Mouse (Mus musculus) heart, postnatal 36 days (tissue): ENCODE results near the gene Actr1b. TPM values are rescaled to one million over a fixed set of nuclear protein-coding genes. Genes with fewer than 3 reads are reported as not detected.
A peak's percentile ranks its signal among the peaks of the same experiment; 100 is the strongest.

Source experiments
- DNase-seq, 2 experiments: peaks; one replicate each; pipeline ENCODE4 v3.0.0; 2021 to 2022
- intact Hi-C: fragments of 180-260 bp; cut with DNase I; formaldehyde crosslinking; loops from one replicate; pipeline ENCODE4 v1.15.1; 2025
- total RNA-seq, 2 experiments: library from RNA; stranded (reverse); gene quantifications; 2 replicates each; pipeline ENCODE4 v1.2.3; 2021

Gene Actr1b
- 100 to 1,000 TPM in 1 of 2 experiments, 10 to 100 TPM in 1; 97.9 to 113 TPM for total RNA-seq

DNA sequence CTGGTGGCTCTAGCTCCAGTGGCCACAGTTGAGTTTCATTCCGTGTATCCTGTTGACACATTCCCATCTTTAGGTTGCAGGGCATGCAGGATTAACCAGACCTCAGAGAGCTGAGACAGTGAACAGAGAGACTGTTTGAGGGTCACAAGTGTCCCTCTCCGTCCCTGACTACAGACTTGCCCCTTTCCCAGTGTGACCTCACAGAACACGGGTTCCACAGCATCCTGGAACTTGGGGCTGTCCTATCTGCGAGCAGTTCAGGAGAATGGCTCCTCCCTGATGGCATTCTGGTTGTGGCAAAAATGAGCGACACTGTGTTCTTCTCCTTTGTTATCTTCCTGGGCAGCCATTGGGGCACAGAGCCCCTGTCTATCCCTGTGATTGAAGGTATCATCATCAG, at the start of gene Actr1b:
Actr1b (minus strand) TSS at position 112 of the 400 bp plus-strand sequence.
- intact Hi-C loops: no loop called here
- no peak for DNase-seq

DNA sequence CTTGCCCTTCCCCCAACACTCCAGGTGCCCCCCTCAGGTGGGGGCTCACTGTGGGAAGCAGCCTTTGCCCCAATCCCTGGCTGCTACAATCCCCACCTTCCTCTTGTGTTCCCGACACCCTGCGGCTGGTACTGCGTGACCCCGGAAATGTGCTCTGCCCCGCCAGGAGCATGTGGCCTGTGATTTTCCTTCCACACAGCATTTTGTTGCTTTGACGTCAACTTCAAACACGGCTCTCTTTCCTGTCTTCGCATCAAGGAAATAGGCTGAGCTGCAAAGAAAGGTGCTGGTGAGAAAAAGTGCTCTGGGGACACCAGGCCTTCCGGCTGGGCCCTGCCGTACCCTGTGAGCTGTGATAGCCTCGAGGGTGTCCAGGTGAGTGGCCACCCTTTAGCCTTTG, 47.3 kb upstream of the Actr1b start, which contains the start of gene Zap70:
Zap70 (plus strand) TSS at position 231 of the 400 bp plus-strand sequence.
- no peak for DNase-seq
- intact Hi-C loops: no loop called here

DNA sequence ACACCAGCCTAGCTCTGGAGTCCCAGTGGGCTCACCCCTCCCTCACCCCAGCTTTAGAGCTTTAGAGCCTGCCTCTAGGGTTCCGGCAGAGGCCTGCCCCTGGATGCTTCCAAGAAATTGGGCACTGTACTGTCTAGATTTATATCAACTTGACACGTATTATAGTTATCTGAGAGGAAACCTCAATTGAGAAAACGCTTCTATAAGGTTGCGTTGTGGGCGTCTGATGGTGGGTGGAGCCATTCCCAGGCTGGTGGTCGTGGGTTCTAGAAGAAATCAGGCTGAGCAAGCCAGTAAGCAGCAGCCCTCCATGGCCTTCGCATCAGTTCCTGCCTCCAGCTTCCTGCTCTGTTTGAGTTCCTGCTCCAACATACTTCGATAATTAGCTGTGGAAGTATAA, 46.8 kb upstream of the Actr1b start:
- intact Hi-C loops: no loop called here
- no peak for DNase-seq

DNA sequence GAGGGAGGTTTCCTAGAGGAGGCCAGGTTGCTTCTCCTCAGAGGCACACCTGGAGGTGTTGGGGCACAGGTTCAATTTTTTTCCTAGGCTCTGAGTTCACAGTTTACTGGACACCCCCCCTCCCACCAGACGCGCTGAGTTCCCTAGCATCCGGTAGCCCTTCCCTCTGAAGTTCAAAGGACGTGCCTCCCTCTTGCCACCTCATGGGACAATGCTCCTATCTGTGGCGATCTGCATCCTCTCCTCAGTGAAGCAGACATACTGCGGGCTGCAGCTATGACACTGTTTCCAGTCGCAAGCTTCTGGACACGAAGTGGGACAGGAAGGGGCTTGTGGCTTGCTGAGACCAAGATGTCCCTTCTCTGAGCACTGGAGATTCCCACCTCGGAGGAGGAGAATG, 46.2 kb upstream of the Actr1b start:
- no peak for DNase-seq
- intact Hi-C loops: no loop called here

DNA sequence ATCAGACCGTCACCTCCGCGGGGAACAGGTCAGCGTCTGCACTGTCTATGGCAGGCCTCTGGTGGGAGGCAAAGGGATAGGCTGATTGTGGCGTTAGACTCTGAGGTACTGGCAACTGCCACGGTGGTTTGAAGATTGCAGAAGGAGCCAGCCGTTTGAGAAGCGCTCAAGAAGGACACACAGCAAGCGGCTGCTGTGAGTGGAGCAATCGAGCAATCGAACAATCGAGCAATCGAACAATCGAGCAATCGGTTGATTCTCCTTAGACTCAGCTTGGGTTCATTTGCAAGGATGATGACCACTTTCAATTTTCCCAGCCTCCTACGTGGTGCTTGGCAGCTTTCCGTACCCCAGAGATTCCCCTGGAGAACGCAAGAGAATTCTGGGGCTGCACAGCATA, 44.9 kb upstream of the Actr1b start:
- no peak for DNase-seq
- intact Hi-C loops: no loop called here

DNA sequence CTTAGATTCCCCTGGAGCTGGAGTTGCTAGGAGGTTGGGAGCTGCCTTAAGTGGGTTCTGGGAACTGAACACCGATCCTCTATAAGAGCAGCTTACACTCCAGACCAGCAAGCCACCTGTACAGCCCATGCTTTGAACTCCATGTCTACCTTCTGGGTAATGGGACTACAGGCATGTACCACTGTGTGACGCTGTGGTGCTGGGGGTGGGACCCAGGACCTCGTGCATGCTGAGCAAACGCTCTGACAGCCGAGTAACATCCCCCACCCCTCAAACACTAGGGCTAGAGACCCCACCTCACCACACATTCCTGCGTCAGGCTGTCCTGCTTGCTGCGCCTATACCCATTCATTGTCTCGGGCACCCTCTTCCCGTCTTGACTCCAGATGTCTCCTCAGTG, 44.3 kb upstream of the Actr1b start:
- no peak for DNase-seq
- intact Hi-C loops: no loop called here

DNA sequence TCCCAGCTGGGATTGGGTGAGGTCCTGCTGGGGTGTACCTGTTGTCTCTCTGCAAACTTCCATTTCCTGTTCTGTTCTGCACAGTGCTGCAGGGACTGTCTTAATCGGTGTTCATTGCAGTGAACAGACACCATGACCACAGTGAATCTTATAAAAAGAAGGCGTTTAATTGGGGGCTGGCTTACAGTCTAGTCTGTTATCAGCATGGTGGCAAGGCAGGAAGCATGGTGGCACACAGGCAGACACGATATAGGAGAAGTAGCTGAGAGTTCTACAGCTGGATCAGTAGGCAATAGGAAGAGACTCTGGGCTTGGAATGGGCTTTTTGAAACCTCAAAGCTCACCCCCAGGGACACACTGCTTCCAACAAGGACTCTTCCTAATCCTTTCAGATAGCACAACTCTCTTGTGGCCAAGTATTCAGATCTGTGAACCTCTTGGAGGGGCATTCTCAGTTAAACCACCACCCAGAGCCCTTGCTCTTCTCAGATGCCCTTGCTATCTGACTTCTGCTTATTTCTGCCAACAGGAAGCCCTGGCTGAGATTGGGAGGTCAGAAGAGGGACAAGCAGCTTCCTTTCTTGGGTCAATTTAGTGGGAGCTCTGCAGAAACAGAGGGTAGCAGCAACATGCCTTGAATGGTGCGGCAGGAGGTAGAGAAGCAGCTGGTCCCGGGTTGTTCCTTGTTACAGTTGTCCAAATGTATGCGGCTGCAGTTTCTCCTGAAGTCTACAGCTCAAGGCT, 39.9 kb upstream of the Actr1b start:
- no peak for DNase-seq
- intact Hi-C loops: no loop called here

DNA sequence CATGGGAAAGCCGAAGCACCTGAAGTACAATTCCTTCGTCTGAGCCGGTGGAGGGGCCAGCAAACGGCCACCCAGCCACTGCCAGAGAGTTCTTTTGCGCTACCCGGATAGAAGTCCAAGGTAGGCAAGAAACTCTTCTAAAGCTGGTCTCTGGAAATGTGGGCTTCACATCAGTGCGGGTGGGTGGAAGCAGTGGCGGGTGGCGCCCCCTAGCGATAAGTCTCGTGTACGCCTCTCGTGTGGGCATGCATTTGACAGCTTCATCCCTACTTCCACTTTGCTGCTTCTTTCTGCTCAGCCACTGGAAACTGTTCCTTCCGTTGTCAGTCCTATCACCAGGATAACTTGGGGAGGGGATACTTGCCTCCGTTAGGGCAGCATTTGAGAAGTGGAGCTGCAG, 32.2 kb upstream of the Actr1b start:
- intact Hi-C loops: no loop called here

DNA sequence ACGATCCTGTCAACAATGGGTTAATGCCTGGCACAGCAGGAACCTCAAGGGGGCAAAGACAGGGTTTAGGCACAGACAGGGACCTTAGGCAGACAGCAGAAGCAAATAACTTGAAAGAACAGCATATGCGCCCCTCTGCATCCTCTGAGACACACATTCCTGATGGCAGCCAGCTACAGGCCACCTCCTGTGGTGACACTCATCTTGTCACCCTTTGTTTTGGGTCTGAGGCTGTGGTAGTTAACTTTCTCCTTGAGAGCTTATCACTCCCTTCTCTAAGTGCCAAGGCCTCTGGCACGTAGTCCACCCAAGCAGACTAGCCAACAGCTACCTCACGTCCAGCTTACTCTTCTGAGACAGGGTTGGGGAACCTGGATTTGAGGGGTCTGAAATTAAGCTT, 31.4 kb upstream of the Actr1b start:
- no peak for DNase-seq
- intact Hi-C loops: loop anchor here (2.0 kb wide), 1 partner anchor 61 kb away; no protein-coding TSS in a partner anchor

More for the DNA sequence above, 32.2 kb upstream of the Actr1b start:
- DNase-seq: no peak

DNA sequence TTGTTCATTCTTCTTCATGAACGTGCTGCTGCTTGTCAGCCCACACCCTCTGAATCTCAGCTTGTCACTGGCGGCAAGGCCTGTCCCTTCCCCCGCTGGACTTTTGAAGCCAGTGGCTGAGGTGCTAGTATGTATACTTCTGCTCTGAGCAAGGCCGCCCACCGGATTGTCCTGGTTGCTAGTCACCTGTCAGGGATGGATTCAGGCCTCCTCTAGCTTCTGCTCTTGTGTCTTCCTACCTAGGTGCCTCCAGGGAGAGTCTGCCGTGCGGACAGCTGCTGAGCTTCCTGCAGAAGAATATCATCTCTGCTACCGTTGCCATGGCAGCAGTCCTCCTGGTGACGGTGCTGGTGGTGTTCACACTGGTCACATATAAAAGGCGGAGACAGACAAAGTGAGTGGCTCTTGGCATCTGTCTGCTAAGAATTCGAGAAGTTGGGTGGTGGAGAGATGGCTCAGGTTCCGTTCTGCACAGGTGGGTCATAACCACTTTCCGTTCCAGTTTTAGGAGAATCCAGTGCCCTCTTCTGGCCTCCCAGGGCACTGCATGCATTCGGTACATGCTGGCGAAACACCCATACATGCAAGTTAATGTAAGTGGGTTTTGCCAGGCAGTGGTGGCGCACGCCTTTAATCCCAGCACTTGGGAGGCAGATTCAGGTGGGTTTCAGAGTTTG, 30.2 kb upstream of the Actr1b start:
- DNase-seq: peak; percentile 51 to 71
- intact Hi-C loops: loop anchor here (2.0 kb wide), 1 partner anchor 60 kb away; no protein-coding TSS in a partner anchor

DNA sequence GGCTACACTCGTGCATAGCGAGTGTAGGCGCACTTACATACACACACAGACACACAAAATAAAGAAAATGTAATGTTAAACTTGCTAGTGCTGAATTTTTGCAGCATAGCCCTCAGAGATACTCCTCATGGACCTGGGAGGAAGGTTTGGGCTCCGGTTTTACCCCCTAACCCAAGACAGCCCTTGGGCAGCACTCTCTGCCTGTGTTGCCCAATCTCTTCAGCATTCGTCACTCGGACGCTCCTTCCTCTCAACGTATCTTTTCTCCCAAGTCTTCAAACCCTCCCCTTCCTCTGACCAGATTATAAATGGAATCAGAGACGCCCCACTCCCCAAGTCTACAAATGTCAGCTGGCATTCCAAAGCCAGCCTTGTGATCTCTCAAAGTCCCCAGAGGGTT, 28.8 kb upstream of the Actr1b start:
- DNase-seq: no peak
- intact Hi-C loops: no loop called here

DNA sequence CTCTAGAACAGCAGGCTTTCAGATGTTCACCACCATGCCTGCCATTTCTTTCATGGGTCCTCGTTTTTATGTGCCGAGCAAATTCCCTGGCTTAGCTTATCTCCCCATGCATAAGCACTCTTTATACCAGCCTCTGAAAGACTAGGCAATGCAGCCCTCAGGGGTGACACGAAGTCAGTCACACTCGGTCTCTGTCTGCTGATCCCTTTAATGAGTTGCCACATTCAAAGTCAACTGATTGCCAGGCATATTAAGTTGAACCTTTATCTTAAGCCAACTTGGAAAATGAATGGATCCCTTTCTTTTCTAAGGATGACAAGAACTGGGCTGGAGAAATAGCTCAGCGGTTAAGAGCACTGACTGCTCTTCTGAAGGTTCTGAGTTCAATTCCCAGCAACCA, 25.0 kb upstream of the Actr1b start:
- intact Hi-C loops: loop anchor here (5.0 kb wide), 2 partner anchors 192 to 663 kb away; partner anchors contain the start of gene Ankrd39
- DNase-seq: no peak

DNA sequence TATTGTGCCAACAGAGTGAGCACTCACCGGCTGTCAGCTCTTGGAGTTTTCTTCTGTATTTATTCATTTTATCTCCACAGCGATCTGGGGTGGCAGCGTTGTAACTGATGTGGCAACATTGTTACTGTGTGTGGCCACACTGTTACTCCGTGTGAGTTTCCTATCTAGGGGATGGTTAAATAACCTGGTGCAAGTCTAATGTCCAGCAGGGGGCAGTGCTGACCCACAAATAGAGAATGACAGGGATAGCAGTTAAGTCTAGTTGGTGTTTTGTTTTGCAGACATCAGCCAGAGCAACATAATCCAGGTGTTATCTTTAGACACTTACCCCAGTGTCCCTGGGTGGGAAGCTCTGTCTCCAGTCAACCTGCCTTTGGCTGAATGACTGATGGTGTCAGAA, 23.1 kb upstream of the Actr1b start:
- peak; percentile 76 to 84 for DNase-seq

DNA sequence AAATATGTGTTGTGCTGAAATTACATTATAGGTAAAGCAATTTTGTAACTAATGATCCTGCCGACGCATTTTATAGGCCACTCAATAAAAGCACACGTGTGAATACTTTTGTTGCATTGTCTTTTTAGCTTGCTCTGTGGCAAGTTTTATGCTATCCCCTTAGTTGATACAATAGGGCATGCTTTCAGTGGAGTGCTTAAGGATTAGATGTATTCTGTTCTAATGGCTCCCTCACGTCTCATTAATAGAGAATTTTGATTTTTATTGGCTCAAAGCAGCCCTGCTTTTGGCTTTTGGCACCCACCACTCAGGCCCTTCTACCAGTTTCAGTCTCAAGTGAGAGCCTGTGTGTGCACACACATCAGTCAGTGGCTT, 9.8 kb upstream of the Actr1b start:
- no peak for DNase-seq
- intact Hi-C loops: no loop called here

More for the DNA sequence above, 23.1 kb upstream of the Actr1b start:
- intact Hi-C loops: loop anchor here (1.0 to 5.0 kb wide), 3 partner anchors 190 to 665 kb away; partner anchors contain the start of gene Ankrd39

DNA sequence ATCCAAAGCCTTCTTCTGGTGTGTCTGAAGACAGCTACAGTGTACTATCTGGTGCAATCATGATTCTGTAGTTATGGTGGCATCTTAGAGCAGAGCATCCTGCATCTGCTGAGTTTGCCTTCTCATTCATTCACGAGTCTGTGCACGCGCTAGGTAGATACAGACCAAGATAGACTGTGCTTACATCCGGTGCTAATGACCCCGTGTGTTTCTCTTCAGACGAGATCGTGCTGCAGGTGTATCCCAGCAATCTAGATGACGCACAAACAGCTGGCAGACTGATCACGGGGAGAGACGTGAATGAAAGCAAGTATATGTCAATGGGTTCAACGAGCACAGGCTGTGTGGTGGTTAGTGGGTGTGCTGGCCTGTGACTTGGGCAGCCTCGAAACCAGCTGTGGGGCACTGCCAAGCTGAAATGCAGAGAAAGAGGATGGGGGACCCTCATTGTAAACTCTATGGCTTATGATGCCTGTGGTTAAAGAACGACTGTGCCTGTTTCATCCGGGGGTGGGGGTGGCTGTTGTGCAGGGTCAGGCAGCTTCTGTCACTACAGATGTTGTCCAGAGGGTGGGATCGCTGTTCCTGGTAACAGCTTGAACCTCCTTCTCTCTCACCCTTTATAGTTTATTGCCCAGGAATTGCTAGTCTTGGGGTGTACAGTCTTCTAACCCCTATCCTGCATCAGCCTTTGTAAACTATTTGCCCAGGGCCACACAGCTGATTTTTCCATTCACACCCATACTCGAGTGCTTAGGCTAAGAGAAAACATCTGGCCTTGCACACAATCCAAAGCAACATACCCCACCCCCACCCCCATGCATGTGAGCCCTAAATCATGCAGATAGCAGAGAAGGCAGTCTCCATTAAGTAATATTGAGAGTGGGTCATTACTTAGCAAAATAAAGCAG, 9.2 kb upstream of the Actr1b start:
- intact Hi-C loops: no loop called here
- no peak for DNase-seq

DNA sequence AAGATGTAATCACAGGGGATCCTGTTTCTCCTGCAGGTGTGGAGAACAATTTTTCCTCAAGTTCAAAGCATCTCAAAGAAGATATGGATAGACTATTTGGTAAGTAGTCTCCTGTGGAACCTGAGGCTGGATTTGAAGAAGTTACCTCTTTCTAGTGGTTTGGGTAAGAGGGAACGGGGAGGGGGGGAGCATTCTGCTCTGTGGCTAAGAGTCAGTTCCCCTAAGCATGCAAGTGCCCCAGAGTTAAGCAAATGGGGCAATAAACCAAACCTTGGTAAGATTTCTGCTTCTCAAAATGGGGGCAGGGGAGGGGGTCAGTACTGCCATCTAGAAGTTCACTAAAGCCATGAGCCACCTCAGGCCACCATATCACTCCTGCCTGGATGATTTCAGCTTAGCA, 4.6 kb upstream of the Actr1b start:
- intact Hi-C loops: no loop called here
- no peak for DNase-seq

DNA sequence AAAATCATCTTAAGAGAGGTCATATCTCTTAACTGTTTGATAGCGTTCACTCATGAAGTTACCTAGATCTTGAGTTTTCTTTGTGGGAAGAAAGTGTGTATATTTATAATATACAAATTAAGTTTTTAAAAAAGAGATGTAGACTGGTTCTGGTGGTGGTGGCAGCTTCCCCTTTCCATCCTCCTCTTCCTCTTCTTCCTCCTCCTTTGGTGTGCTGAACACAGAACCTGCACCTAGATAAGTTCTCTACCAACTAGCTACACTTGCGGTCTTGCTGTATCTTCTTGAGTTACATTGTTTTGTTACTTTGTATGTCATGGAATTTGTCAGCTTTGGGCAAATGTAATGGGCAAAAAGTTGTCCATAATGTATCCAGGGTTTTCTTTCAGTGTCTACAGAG, 3.1 kb downstream of the Actr1b start:
- no peak for DNase-seq
- intact Hi-C loops: no loop called here

DNA sequence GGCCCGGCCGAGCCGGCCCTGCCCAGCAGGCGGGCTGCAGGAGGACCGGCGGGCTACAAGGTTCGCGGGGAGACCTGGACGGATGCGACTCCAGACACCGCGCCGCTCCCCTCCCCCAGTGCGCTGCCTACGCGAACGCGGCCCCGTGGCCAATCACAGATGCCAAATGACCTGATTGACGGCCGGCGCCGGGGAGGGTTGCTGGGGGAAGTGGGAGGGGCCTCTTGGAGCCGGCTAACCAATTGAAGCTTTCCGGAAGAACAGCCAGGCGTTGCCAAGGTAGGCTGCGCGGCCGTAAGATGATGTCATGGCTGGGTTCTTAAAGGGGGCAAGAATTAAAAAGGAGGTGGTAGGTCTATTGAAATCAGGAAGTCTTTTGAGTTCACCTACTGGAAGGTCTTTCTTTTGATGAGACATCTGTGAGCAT, 4.4 kb downstream of the Actr1b start, which contains the start of gene 4933424G06Rik:
4933424G06Rik (plus strand) TSS at position 296 of the 427 bp plus-strand sequence.
- peak; percentile 95 to 96 for DNase-seq
- intact Hi-C loops: loop anchor here (1.0 kb wide), 1 partner anchor 19 kb away; the partner anchor contains the start of gene Cox5b

DNA sequence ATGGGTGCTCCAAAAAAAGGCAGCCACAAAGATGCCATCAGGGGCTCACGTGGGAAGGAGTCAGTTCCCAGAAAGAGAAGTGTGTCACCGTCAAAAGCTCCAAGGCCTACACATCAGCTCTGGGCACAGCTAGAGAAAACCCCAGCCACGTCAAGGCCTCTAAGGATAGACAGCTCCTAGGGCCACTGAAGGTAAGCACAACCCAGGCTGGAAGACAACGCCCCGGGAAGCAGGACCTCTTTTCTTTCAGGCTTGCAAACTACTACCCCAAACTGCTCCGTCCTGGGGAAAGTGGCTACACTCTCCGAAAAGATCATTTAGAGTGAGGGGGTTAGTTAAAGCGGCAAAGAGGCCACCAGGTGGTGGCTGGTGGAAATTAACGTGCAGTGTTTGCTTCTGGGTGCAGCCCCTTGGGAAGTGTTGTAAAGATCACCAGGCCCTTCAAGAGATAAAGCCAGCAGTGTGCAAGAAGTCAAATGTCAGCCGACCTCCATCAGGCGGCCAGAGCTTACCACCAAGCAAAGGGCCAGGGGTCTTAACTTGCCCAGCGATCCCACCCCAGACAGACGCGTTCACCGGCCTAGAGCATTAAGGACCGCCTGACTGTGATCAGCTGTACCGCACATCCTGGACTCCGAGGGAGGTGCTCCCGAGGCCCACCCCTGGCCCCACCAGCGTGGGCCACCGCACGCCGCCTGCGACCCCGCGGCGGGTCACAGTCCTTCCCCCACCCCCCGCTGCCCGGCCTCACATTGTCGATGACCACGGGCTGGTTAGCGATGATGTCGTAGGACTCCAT, 5.0 kb downstream of the Actr1b start:
- intact Hi-C loops: loop anchor here (1.0 kb wide), 1 partner anchor 18 kb away; the partner anchor contains the start of gene Cox5b

DNA sequence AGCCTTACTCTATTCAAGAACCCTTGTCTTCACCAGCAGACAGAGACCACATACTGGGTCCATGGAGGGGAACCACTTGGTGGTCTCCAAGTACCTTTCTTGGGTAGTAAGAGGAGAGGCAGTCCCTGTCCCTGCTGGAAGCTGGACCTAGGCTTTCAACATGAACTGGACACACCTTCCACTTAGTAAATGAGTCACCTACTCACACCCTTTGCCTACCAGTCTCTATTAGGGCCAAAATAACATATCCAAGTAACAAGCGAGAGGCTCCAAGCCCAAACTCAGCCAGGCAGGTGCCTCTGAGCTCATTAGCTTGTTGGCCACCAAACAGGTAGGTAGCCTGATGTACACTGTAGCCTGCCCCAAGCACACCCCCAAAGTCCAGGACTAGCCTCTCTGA, 5.6 kb downstream of the Actr1b start:
- no peak for DNase-seq
- intact Hi-C loops: loop anchor here (1.0 kb wide), 1 partner anchor 17 kb away; the partner anchor contains the start of gene Cox5b

More for the DNA sequence above, 5.0 kb downstream of the Actr1b start:
- DNase-seq: peak in 1 of 2 experiments; percentile 27
